Mouse (Mus musculus): ENCODE measurements around the gene Nfkbia. TPM values are rescaled to one million over a fixed set of nuclear protein-coding genes. Genes with fewer than 3 reads are reported as not detected.

The Nfkbia gene
- 46.7 TPM for polyA plus RNA-seq (2014; fragmentation: Illumina TruSeq; extraction: RNeasy Lipid Tissue Mini Kit (QIAGEN cat#74804); ENCODE audit: low read depth, low replicate concordance)

DNA sequence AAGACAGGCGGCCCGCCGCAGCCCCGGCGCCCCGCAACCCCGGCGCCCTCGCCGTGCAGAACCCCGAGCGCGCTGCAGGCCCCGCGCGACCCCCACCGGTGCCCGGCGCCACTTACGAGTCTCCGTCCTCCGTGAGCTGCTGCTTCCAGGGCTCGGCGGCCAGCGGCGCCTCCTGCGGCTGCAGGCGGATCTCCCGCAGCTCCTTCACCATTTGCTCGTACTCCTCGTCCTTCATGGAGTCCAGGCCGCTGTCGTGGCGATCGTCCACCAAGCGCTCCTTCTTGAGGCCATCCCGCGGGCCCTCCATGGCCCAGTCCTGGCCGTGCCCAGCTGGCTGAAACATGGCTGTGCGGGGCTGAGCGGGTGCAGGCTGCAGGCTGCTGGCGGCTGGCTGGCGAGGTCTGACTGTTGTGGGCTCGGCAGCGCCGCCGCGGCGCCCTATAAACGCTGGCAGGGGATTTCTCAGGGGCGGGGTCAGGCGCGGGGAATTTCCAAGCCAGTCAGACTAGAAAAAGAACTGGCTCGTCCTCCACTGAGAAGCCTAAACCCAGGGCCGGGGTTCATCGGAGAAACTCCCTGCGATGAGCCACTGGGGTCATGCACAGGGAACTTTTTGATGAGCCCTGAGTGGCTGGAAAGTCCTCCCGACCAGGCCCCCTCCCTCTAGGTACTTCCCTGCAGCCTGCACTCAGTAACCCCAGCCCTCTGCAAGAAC, at the start of gene Nfkbia:
Gene Nfkbia (minus strand): TSS at position 464 of the 715 bp plus-strand sequence.

Other genes starting within 250 kb of the Nfkbia start
- 25.2 TPM for gene 1110008L16Rik, start 193.1 kb downstream of the Nfkbia start, polyA plus RNA-seq (2014; fragmentation: Illumina TruSeq; extraction: RNeasy Lipid Tissue Mini Kit (QIAGEN cat#74804); ENCODE audit: low read depth, low replicate concordance)
- gene Ppp2r3c, start 189.6 kb downstream of the Nfkbia start, polyA plus RNA-seq (2014; fragmentation: Illumina TruSeq; extraction: RNeasy Lipid Tissue Mini Kit (QIAGEN cat#74804); ENCODE audit: low read depth, low replicate concordance): 44.2 TPM
- gene Psma6, start 108.4 kb downstream of the Nfkbia start, polyA plus RNA-seq (2014; fragmentation: Illumina TruSeq; extraction: RNeasy Lipid Tissue Mini Kit (QIAGEN cat#74804); ENCODE audit: low read depth, low replicate concordance): 248 TPM
- not detected for gene Aldoart2, start 72.6 kb upstream of the Nfkbia start, polyA plus RNA-seq (2014; fragmentation: Illumina TruSeq; extraction: RNeasy Lipid Tissue Mini Kit (QIAGEN cat#74804); ENCODE audit: low read depth, low replicate concordance)
- gene Insm2, start 106.8 kb upstream of the Nfkbia start, polyA plus RNA-seq (2014; fragmentation: Illumina TruSeq; extraction: RNeasy Lipid Tissue Mini Kit (QIAGEN cat#74804); ENCODE audit: low read depth, low replicate concordance): not detected

Measured in sigmoid colon, adult 10 weeks (tissue).